Mouse (Mus musculus) liver (tissue): Measurements from ENCODE around the gene Gm10073.
A peak's percentile ranks its signal among the peaks of the same experiment; 100 is the strongest.
"Not testable (repeated sequence)": the region's sequence is repeated elsewhere in the genome, so short reads cannot be mapped to it uniquely, and the experiment has no call there.

ENCODE experiments used
- DNase-seq: peaks from one replicate; pipeline ENCODE4 v3.0.0-alpha.2; 2020; ENCODE audit warnings: mixed read lengths

Gene Gm10073

GRCm38 (mm10) chr8:106595623-106596022 is 22.4 kb upstream of the Gm10073 start:
- not testable (repeated sequence) for DNase-seq

GRCm38 (mm10) chr8:106592458-106592857 is 19.2 kb upstream of the Gm10073 start:
- no peak for DNase-seq

- DNase-seq, result no peak
These were observed 15.5 kb upstream of the Gm10073 start for GRCm38 (mm10) chr8:106588443-106589431.

DNA sequence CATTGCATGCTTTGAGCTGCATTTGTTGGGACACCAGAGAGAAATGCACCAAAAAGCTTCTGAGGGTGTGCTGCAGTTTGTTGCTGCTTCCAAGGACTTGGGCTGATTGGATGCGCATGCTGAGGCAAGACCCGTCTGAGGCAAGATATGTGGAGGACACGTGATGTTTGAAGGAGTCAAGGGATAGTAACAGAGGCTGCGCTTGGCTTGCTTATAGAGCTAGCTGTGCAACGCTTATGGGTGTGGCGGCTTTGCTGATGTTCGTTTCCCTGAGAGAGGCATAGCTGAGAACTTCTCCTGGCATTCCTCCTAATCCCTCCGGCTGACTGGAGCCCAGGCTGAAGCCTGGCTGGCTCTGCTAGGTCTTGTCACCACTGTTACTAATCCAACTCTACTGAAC is 13.6 kb upstream of the Gm10073 start:
- DNase-seq, result no peak

- DNase-seq, result no peak
These were observed 12.4 kb upstream of the Gm10073 start for GRCm38 (mm10) chr8:106585671-106586037.

DNA sequence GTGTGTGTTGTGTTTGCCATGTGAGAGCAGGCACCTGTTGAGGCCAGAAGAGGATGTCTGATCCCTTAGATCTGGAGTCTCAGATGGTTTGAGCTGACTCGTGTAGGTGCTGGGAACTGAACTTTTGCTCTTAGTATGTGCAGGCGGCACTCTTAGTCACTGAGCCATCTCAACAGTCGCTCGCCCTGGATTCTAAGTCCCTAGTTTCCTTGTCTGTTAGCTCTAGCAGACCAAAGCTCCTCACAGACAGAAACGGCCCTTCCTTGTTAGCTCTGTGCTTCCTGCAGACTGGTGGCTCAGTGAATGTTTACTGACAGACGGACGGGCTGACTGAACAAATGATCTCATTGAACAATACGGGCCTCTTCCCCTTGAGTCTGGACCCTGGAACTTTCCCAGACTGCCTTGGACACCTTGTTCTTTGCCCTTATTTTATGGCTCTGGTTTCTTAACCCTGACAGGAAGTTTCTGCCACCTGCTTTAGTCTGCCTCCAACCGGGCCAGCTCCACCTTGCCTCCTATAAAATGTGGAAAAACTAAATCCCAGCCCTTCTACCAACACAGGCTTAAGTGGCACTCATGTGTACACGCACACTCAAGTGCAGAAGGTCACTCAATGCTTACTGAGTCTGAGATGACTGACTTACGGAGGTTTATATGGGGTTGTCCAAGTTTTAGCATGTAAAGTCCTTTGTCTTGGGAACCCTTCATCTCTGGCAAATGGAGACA is 11.8 kb upstream of the Gm10073 start:
- DNase-seq, result no peak

DNA sequence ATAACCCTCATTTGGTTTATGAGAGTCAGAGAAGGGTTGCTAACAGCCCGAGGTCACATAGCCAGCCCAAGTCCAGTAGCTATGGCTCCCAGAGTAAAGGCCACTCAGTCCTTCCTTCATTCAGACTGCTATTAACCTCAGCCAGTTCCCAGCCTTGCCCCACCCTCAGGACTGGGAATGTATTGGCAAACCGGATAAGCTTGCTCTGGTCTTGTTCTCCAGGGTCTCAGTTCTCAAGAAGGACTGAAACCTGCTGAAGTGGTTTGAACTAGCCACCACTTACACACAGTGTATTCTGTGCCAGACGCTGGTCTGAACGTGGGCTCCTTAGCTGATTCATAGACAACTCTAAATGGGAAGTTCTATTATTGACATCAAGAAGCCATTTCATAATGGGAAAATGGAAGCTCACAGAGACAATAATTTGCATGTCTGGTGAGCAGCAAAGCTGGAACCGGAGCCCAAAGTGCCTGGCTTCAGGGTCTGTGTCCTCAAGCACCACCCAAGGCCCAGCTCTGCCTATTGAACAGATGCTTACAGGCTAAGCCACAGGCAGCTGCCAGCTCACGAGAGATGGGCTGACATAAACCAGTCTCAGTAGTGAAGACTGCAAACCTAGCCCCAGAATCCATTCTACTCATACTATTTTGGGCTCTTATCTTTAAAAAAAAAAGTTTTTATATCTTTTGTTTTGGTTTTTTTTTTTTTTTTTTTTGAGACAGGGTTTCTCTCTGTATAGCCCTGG is 8.3 kb upstream of the Gm10073 start:
- DNase-seq, result no peak

DNA sequence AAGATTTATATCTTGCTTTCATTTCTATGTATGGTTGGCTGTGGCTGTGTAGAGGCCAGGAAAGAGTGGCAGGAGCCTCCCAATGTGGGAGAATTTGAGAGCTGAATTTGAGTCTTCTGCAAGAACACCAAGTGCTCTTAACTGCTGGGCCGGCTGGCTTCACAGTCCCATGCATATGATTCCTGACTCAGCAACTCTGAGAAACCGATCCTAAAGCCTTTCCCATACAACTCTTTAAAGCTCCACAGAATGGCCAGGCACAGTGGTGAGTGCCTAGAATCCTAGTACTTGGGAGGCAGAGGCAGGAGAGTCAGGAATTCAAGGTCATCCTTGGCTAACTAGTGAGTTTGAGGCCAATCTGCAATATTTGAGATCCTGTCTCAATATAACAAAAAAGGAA is 6.2 kb upstream of the Gm10073 start:
- DNase-seq, result no peak

DNA sequence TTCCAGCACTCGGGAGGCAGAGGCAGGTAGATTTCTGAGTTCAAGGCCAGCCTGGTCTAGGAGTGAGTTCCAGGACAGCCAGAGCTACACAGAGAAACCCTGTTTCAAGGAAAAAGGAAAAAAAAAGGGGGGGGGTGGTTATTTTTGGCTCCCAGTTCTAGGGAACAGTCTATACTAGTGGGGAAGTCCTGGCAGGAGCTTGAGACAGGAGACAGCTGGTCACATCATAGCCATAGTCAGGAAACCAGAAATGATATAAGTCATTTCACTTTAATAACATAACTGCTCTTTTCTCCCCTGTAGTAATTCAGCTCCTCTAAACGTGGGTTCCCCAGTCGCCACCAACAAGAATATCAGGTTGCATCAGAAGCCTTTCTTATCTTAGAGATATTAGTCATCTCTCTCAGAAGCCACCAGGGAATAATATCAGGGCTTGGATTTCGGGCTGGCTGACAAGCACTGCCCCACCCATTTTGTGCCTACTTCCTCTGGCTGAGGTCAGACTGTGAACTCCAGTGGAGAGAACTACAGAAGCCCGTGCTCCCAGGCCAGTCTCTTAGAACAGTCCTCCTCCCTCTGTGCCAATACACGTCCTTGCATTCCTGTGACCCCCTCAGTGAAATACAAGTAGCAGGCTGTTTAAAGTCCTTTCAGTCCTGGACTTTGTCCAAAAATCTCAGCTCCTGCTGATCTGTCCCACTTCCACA is 3.7 kb upstream of the Gm10073 start:
- DNase-seq, result no peak

DNA sequence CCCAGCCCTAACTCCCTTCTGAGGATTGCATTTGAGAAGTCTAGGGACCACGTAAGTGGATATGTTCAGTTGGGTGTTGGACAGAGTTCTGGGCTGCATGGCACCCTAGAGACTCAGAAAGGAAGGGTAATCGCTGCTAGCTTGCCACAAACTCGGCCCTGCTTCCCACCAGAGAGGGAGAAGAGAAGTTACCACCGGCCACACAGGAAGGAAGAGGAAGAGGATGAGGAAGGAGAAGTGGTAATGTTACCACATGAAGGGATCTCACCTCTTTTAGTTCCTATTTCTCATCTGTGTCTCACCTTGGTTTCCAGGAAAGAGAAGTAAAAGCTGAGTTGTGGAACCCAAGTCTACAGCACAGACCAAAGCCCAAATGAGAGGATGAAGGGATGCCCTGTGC is 1.0 kb upstream of the Gm10073 start:
- DNase-seq, result no peak

- not testable (repeated sequence) for DNase-seq
These were observed 1.1 kb downstream of the Gm10073 start for GRCm38 (mm10) chr8:106572175-106572574.

- no peak for DNase-seq
These were observed 1.6 kb downstream of the Gm10073 start for GRCm38 (mm10) chr8:106571551-106572172.

DNA sequence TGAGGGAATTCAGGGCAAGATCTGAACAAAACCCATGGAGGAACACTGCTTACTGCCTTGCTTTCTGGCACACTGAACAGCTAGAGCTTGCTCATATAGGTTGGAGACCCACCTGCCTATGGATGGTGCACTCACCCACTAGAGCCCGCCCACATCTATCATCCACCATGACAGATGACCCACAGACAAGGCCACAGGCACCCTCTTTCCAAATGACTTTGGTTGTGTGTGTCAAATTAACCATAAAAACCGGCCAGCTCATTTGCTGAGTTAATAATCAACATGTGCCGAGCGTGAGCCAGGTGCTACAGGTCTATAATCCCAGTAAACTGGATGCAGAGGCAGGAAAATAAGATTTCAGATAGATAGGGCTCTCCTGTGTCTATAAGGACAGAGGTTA is 2.9 kb downstream of the Gm10073 start:
- DNase-seq, result no peak

- no peak for DNase-seq
These were observed 4.3 kb downstream of the Gm10073 start for GRCm38 (mm10) chr8:106569006-106569405.

GRCm38 (mm10) chr8:106563691-106564182 is 9.5 kb downstream of the Gm10073 start:
- DNase-seq, result no peak

GRCm38 (mm10) chr8:106561097-106561865 is 12.0 kb downstream of the Gm10073 start:
- peak; percentile 57 for DNase-seq

DNA sequence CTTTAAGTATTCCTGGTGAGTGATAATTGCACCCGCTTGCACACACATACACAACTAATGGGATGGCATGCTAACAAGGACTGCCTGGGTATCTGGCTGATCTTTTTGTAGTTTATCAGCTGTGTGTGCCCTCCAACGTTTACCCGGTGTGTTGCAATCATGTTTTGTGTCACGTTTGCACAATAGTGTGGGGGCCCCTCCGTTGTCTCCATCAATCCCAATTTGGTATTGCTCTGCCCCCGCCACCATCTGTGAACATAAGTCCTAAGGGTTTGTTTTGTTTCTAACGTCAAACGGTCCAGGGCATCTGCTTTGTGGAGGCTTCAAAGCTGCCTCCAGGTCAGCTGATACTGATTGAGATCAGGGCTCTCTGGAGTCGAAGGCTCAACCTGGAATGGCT is 13.4 kb downstream of the Gm10073 start:
- DNase-seq, result peak; percentile 21

- DNase-seq, result no peak
These were observed 17.1 kb downstream of the Gm10073 start for GRCm38 (mm10) chr8:106556068-106556645.

- no peak for DNase-seq
These were observed 19.2 kb downstream of the Gm10073 start for GRCm38 (mm10) chr8:106554011-106554410.

- no peak for DNase-seq
These were observed 22.4 kb downstream of the Gm10073 start for GRCm38 (mm10) chr8:106550906-106551305.
